Comparison of ENCODE assay signal across 8 mouse cellular contexts in genomic region chr9:118592585-118593249, GRCm38 (mm10). TPM values are rescaled to one million over a fixed set of nuclear protein-coding genes. Genes with fewer than 3 reads are reported as not detected.
A peak's percentile ranks its signal among the peaks of the same experiment; 100 is the strongest.
DNase-seq lines count a peak whose midpoint lies in the region; ATAC-seq lines count a peak whose summit lies in the region.

No protein-coding gene starts in this region.

- H3K4me3 ChIP-seq in kidney, embryonic 15.5 days (replicated peaks), result no peak overlapping the region
- H3K4me3 ChIP-seq in lung, embryonic 15.5 days, result no peak overlapping the region

- H3K27ac ChIP-seq in kidney, embryonic 15.5 days, result peak overlapping the region; percentile 37
- no peak overlapping the region for H3K27ac ChIP-seq in lung, embryonic 15.5 days

- peak; percentile 29 for DNase-seq in gastrocnemius, postnatal 10 days
- no peak for DNase-seq in gastrocnemius, adult 8-10 months (ENCODE audit: low spot score in 2 of 2)
- peak; percentile 83 for DNase-seq in ZHBTc4 (ENCODE audit: low read depth, low spot score)
- DNase-seq in left cerebral cortex, adult 9 months (ENCODE audit: low spot score in 2 of 2), result no peak
- no peak for DNase-seq in right cerebral cortex, adult 18-20 months

- H3K4me2 ChIP-seq in kidney, embryonic 15.5 days, result peak overlapping the region; percentile 20
- 0 out of 2 replicates have a peak overlapping the region, but pooled peaks have one; percentile 23 for H3K4me2 ChIP-seq in lung, embryonic 15.5 days

- H3K9ac ChIP-seq in kidney, embryonic 15.5 days, result no peak overlapping the region
- H3K9ac ChIP-seq in lung, embryonic 15.5 days, result no peak overlapping the region

- ATAC-seq in kidney, embryonic 15.5 days (replicated peaks; ENCODE audit: low FRiP score), result peak; percentile 78
- ATAC-seq in lung, embryonic 15.5 days (ENCODE audit: borderline replicate concordance, extremely low read depth, low FRiP score, low TSS enrichment), result peak; percentile 53; the same call in 1 of the 2 replicates
- ATAC-seq in erythroblast, adult 5-6 weeks (replicated peaks; ENCODE audit: low FRiP score, poor library complexity, severe bottlenecking), result no peak

- H3K9me3 ChIP-seq in kidney, embryonic 15.5 days (replicated peaks), result no peaks in the 10 kb centered on the region
- no peaks in the 10 kb centered on the region for H3K9me3 ChIP-seq in lung, embryonic 15.5 days

- peaks cover 45% of the 10 kb centered on the region for H3K4me1 ChIP-seq in kidney, embryonic 15.5 days
- H3K4me1 ChIP-seq in lung, embryonic 15.5 days, result peaks cover 12% of the 10 kb centered on the region

- H3K36me3 ChIP-seq in kidney, embryonic 15.5 days, result no peaks in the 10 kb centered on the region
- no peaks in the 10 kb centered on the region for H3K36me3 ChIP-seq in lung, embryonic 15.5 days

- WGBS in kidney, embryonic 15.5 days, result 34% methylated on average over 13 of the region's 13 CpGs
- WGBS in lung, embryonic 15.5 days, result 34% methylated on average over 13 of the region's 13 CpGs

- no peaks in the 10 kb centered on the region for H3K27me3 ChIP-seq in kidney, embryonic 15.5 days
- H3K27me3 ChIP-seq in lung, embryonic 15.5 days, result no peaks in the 10 kb centered on the region

RNA-seq across cellular contexts. Expression of gene Itga9, which starts 13.8 kb away (rescaled TPM):
- 10 to 100 TPM; 27.0 to 31.1 TPM for total RNA-seq in gastrocnemius, postnatal 10 days (2021)
- 1 to 10 TPM; 2.8 to 6.1 (median 4.4) TPM for total RNA-seq in gastrocnemius, adult 8-10 months (2022)
- 25.8 and 26.1 TPM in 2 replicates for polyA plus RNA-seq in kidney, embryonic 15.5 days (2015; fragmentation: Nextera tagmentation; extraction: Ambion mirVana)
- 23.4 and 23.8 TPM in 2 replicates for polyA plus RNA-seq in lung, embryonic 15.5 days (2015; fragmentation: Nextera tagmentation; extraction: Ambion mirVana)
- total RNA-seq in erythroblast, adult 5-6 weeks (2015; ENCODE audit: low replicate concordance), result 0.84 and 2.3 TPM in 2 replicates
- 0.17 and 0.28 TPM in 2 replicates for total RNA-seq in erythroblast, adult 5-6 weeks (2017; ENCODE audit: low replicate concordance)

Comparison
In these comparisons a context has a peak if more than half of its experiments do, and no peak if none do; other contexts are left out.
1. DNase-seq: peak in gastrocnemius, postnatal 10 days (single experiment) and ZHBTc4 (single experiment); none in gastrocnemius, adult 8-10 months (0 of 2), left cerebral cortex, adult 9 months (0 of 2) and right cerebral cortex, adult 18-20 months (single experiment).